20 mouse cellular contexts compared by ENCODE assay signal in genomic region chr16:32677040-32677700, GRCm38 (mm10). TPM values are rescaled to one million over a fixed set of nuclear protein-coding genes. Genes with fewer than 3 reads are reported as not detected.
DNase-seq lines count a peak whose midpoint lies in the region; ATAC-seq and TF ChIP-seq lines count a peak whose summit lies in the region.
"Had no signal": no experiment of that assay in that cellular context is flagged by ENCODE, and none has a peak within 500 bp of the region (broad histone marks: within the 10 kb centered on the region; RNA-seq: fewer than 3 reads in every experiment).

No protein-coding gene starts in this region.

- TF ChIP-seq CTCF in stomach, postnatal 0 days (IDR thresholded peaks at IDR 0.05; ENCODE audit: low read depth) = no peak

- no peak overlapping the region for H3K4me3 ChIP-seq in heart, embryonic 11.5 days (ENCODE audit: low read depth, low read length)
- no peak overlapping the region for H3K4me3 ChIP-seq in stomach, postnatal 0 days (ENCODE audit: low read depth, low read length)
- H3K4me3 ChIP-seq: embryonic facial prominence, embryonic 13.5 days; layer of hippocampus, adult 2 months; limb, embryonic 13.5 days; lung, embryonic 15.5 days had no signal

- no peak for TF ChIP-seq EP300 in stomach, postnatal 0 days (optimal IDR thresholded peaks at IDR 0.05)

- no peak for DNase-seq in heart, postnatal 4 days
- DNase-seq in thymus, postnatal 14 days = peak; percentile 2
- DNase-seq in thymus, adult 18-20 months = no peak
- peak; percentile 82 for DNase-seq in NIH3T3 (ENCODE audit: low read depth)
- DNase-seq in stomach, postnatal 0 days (ENCODE audit: low spot score) = peak; percentile 75
- DNase-seq in spleen, adult 12 weeks (ENCODE audit: low spot score) = no peak
- DNase-seq: cerebellum, postnatal 25 days; heart, adult 18-20 months; heart, postnatal 14 days; midbrain, embryonic 14.5 days; right cerebral cortex, postnatal 25 days had no signal

- no peak overlapping the region for H3K4me2 ChIP-seq in heart, embryonic 11.5 days
- H3K4me2 ChIP-seq in stomach, postnatal 0 days (replicated peaks; ENCODE audit: low read depth) = no peak overlapping the region; the same call in 1 of the 2 replicates
- H3K4me2 ChIP-seq: embryonic facial prominence, embryonic 13.5 days; limb, embryonic 13.5 days; lung, embryonic 15.5 days had no signal

- peaks cover 21% of the 10 kb centered on the region for H3K36me3 ChIP-seq in heart, embryonic 11.5 days (ENCODE audit: control insufficient read depth, insufficient read depth, low read length)
- H3K36me3 ChIP-seq in stomach, postnatal 0 days (ENCODE audit: control insufficient read depth, insufficient read depth, low read length) = peaks cover 29% of the 10 kb centered on the region

- H3K9ac ChIP-seq in heart, embryonic 11.5 days (ENCODE audit: low read depth, low read length) = no peak overlapping the region
- H3K9ac ChIP-seq in stomach, postnatal 0 days (ENCODE audit: low read length) = peak overlapping the region; percentile 41; the same call in 1 of the 2 replicates
- H3K9ac ChIP-seq: embryonic facial prominence, embryonic 13.5 days; limb, embryonic 13.5 days; lung, embryonic 15.5 days had no signal

- peaks cover 15% of the 10 kb centered on the region; the same call in 1 of the 2 replicates for H3K4me1 ChIP-seq in heart, embryonic 11.5 days (ENCODE audit: control insufficient read depth, insufficient read depth, low read length)
- no peaks in the 10 kb centered on the region for H3K4me1 ChIP-seq in stomach, postnatal 0 days (replicated peaks; ENCODE audit: control insufficient read depth, insufficient read depth)
- H3K4me1 ChIP-seq: limb, embryonic 13.5 days had no signal

- ATAC-seq in heart, embryonic 11.5 days (replicated peaks; ENCODE audit: insufficient number of reproducible peaks, low FRiP score, low TSS enrichment) = no peak
- peak; percentile 63 for ATAC-seq in stomach, postnatal 0 days (ENCODE audit: low FRiP score, low TSS enrichment)
- ATAC-seq: activated CD4-positive, CD25-positive, alpha-beta regulatory T cell, adult 4 months; CD4-positive, CD25-positive, alpha-beta regulatory T cell, adult 4 months; hindbrain, embryonic 16.5 days had no signal

- WGBS in heart, embryonic 11.5 days (ENCODE audit: insufficient replicate concordance) = 67% methylated on average over 10 of the region's 10 CpGs
- 68% methylated on average over 7 of the region's 10 CpGs for WGBS in stomach, postnatal 0 days

- 0 out of 2 replicates have a peak, but pooled peaks cover 2% of the 10 kb centered on the region for H3K27me3 ChIP-seq in heart, embryonic 11.5 days (ENCODE audit: control insufficient read depth, insufficient read depth, low read length)
- no peaks in the 10 kb centered on the region for H3K27me3 ChIP-seq in stomach, postnatal 0 days (ENCODE audit: control insufficient read depth, insufficient read depth, low read length)
- H3K27me3 ChIP-seq: embryonic facial prominence, embryonic 13.5 days; limb, embryonic 13.5 days; lung, embryonic 15.5 days had no signal

- peak overlapping the region; percentile 35; the same call in 1 of the 2 replicates for H3K27ac ChIP-seq in heart, embryonic 11.5 days (ENCODE audit: low read depth, low read length)
- H3K27ac ChIP-seq in stomach, postnatal 0 days (replicated peaks) = peak overlapping the region; percentile 88
- H3K27ac ChIP-seq: embryonic facial prominence, embryonic 13.5 days; layer of hippocampus, adult 2 months; limb, embryonic 13.5 days; lung, embryonic 15.5 days had no signal

- no peaks in the 10 kb centered on the region for H3K9me3 ChIP-seq in heart, embryonic 11.5 days (replicated peaks; ENCODE audit: control insufficient read depth, low read length)
- H3K9me3 ChIP-seq in stomach, postnatal 0 days (ENCODE audit: control insufficient read depth, low read length) = no peaks in the 10 kb centered on the region
- H3K9me3 ChIP-seq: embryonic facial prominence, embryonic 13.5 days; limb, embryonic 13.5 days; lung, embryonic 15.5 days had no signal

RNA-seq across cellular contexts. Expression of gene Tnk2, which starts 33.5 kb away (rescaled TPM):
- polyA plus RNA-seq in heart, embryonic 11.5 days (2014; fragmentation: Nextera tagmentation; extraction: Ambion mirVana) = 6.9 and 7.8 TPM in 2 replicates
- total RNA-seq in heart, postnatal 4 days (2021) = 10 to 100 TPM; 38.4 to 49.9 TPM
- 17.1 and 21.0 TPM in 2 replicates for polyA plus RNA-seq in stomach, postnatal 0 days (2015; fragmentation: Nextera tagmentation; extraction: Ambion mirVana)

RNA-seq across cellular contexts. Expression of gene Muc4, which starts 58.5 kb away (rescaled TPM):
- polyA plus RNA-seq in heart, embryonic 11.5 days (2014; fragmentation: Nextera tagmentation; extraction: Ambion mirVana) = 0.13 and 0.44 TPM in 2 replicates
- total RNA-seq in heart, postnatal 4 days (2021) = not detected
- 2.5 and 2.8 TPM in 2 replicates for polyA plus RNA-seq in stomach, postnatal 0 days (2015; fragmentation: Nextera tagmentation; extraction: Ambion mirVana)
- total RNA-seq: layer of hippocampus, adult 2 months; megakaryocyte progenitor cell, adult 5-6 weeks had no signal
- polyA plus RNA-seq: activated CD4-positive, CD25-positive, alpha-beta regulatory T cell, adult 4 months; CD4-positive, CD25-positive, alpha-beta regulatory T cell, adult 4 months; hindbrain, embryonic 16.5 days; limb, embryonic 13.5 days had no signal

Comparison
In these comparisons a context has a peak if more than half of its experiments do, and no peak if none do; other contexts are left out.
1. DNase-seq: peak in thymus, postnatal 14 days (single experiment), NIH3T3 (single experiment) and stomach, postnatal 0 days (single experiment); none in heart, postnatal 4 days (single experiment), thymus, adult 18-20 months (0 of 2) and spleen, adult 12 weeks (single experiment).